In the genomic region with DNA sequence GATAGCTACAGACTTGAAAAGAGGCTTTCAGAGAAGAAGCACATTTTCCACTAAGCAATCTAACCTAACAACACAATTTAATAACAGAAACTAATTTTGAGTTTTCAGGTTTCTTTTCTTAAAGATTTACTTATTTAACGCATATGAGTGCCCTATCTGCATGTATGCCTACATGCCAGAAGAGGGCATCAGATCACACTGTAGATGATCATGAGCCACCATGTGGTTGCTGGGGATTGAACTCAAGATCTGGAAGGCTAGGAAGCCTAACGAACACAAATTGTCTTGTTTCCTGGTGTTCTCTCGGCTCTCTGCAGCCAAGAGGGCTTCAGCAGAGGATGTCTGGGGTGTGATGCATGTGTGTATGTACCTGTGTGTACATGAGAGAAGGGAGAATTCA, we compare ENCODE assay signal across 16 mouse cellular contexts.
DNase-seq lines count a peak whose midpoint lies in the region; ATAC-seq and TF ChIP-seq lines count a peak whose summit lies in the region.
"Had no signal": no experiment of that assay in that cellular context is flagged by ENCODE, and none has a peak within 500 bp of the region (broad histone marks: within the 10 kb centered on the region; RNA-seq: fewer than 3 reads in every experiment).

No protein-coding gene starts in this region.

- TF ChIP-seq CTCF in heart, adult 2 months (IDR thresholded peaks at IDR 0.05) = peak; percentile 74
- peak; percentile 38; the same call in 1 of the 2 replicates for TF ChIP-seq CTCF in liver, embryonic 14.5 days (IDR thresholded peaks at IDR 0.05; ENCODE audit: low read depth)
- TF ChIP-seq CTCF in brain, embryonic 14.5 days (IDR thresholded peaks at IDR 0.05; ENCODE audit: borderline replicate concordance, extremely low read depth, insufficient read depth, insufficient read length) = peak; percentile 32; the same call in 1 of the 2 replicates

- H3K27ac ChIP-seq in heart, adult 2 months = no peak overlapping the region
- no peak overlapping the region for H3K27ac ChIP-seq in liver, embryonic 14.5 days
- H3K27ac ChIP-seq: embryonic facial prominence, embryonic 12.5 days; midbrain, embryonic 12.5 days; stomach, embryonic 15.5 days had no signal

- H3K9ac ChIP-seq in heart, adult 2 months (ENCODE audit: low read depth, low read length) = no peak overlapping the region
- no peak overlapping the region for H3K9ac ChIP-seq in liver, embryonic 14.5 days (replicated peaks)
- H3K9ac ChIP-seq: embryonic facial prominence, embryonic 12.5 days; lung, embryonic 15.5 days; midbrain, embryonic 12.5 days; stomach, embryonic 15.5 days had no signal

- H3K9me3 ChIP-seq in liver, embryonic 14.5 days (ENCODE audit: control insufficient read depth, low read length) = no peaks in the 10 kb centered on the region
- H3K9me3 ChIP-seq: embryonic facial prominence, embryonic 12.5 days; lung, embryonic 15.5 days; stomach, embryonic 15.5 days had no signal

- no peak for TF ChIP-seq EP300 in heart, adult 2 months (IDR thresholded peaks at IDR 0.05; ENCODE audit: insufficient read depth, low read depth, low read length)
- no peak for TF ChIP-seq EP300 in liver, embryonic 14.5 days (IDR thresholded peaks at IDR 0.05; ENCODE audit: low read depth)

- DNase-seq in heart, adult 2 months = no peak
- no peak for DNase-seq in heart, postnatal 10 days
- no peak for DNase-seq in liver, embryonic 14.5 days (ENCODE audit: low read depth in 3 of 3, low spot score in 3 of 3)
- no peak for DNase-seq in liver
- peak; percentile 52 for DNase-seq in CD4-positive helper T cell, adult 2 months (ENCODE audit: low read depth, low spot score)
- DNase-seq in brain, embryonic 14.5 days (ENCODE audit: low read depth) = peak; percentile 37
- no peak for DNase-seq in ovary, postnatal 10 days (ENCODE audit: low spot score)
- DNase-seq in natural killer cell, adult 2 months (ENCODE audit: low spot score in 2 of 2) = no peak
- DNase-seq: adrenal gland, adult 8-10 months; gastrocnemius, postnatal 25 days; right cerebral cortex, postnatal 14 days had no signal

- intact Hi-C loops in heart, adult 2 months (cut with DNase I) = loop anchor here (5.0 kb wide), 1 partner anchor 288 kb away; no protein-coding TSS in a partner anchor
- intact Hi-C loops in heart, postnatal 10 days (cut with DNase I) = loop anchor here (5.0 kb wide), 2 partner anchors 107 to 283 kb away; partner anchors contain the start of gene Atxn1

- no peak overlapping the region for H3K4me2 ChIP-seq in liver, embryonic 14.5 days (ENCODE audit: low read depth)
- H3K4me2 ChIP-seq: embryonic facial prominence, embryonic 12.5 days; lung, embryonic 15.5 days; midbrain, embryonic 12.5 days; stomach, embryonic 15.5 days had no signal

- H3K4me3 ChIP-seq in heart, adult 2 months = no peak overlapping the region
- H3K4me3 ChIP-seq in liver, embryonic 14.5 days (ENCODE audit: insufficient read depth in 1 of 2, low read depth in 2 of 2, low read length in 2 of 2) = no peak overlapping the region
- H3K4me3 ChIP-seq: embryonic facial prominence, embryonic 12.5 days; lung, embryonic 15.5 days; midbrain, embryonic 12.5 days; stomach, embryonic 15.5 days had no signal

- ATAC-seq in liver, embryonic 14.5 days (ENCODE audit: insufficient read depth) = no peak
- ATAC-seq: forebrain, embryonic 14.5 days had no signal

- no peaks in the 10 kb centered on the region for H3K27me3 ChIP-seq in heart, adult 2 months (ENCODE audit: control insufficient read depth, insufficient read depth, low read length)
- no peaks in the 10 kb centered on the region for H3K27me3 ChIP-seq in liver, embryonic 14.5 days (ENCODE audit: control insufficient read depth, insufficient read depth, low read length)
- H3K27me3 ChIP-seq: embryonic facial prominence, embryonic 12.5 days; lung, embryonic 15.5 days; midbrain, embryonic 12.5 days; stomach, embryonic 15.5 days had no signal

- WGBS in heart, adult 2 months = 58% methylated on average over 3 of the region's 3 CpGs
- 46% methylated on average over 3 of the region's 3 CpGs for WGBS in liver, embryonic 14.5 days (ENCODE audit: insufficient replicate concordance)

- no peak for TF ChIP-seq POLR2A in heart, adult 2 months (IDR thresholded peaks at IDR 0.05; ENCODE audit: insufficient read depth, low read depth, low read length)
- TF ChIP-seq POLR2A in brain, embryonic 14.5 days (IDR thresholded peaks at IDR 0.05; ENCODE audit: borderline replicate concordance, extremely low read depth, insufficient read depth, insufficient read length, poor library complexity, severe bottlenecking) = no peak

- peaks cover 6% of the 10 kb centered on the region; the same call in 1 of the 2 replicates for H3K79me2 ChIP-seq in heart, adult 2 months (replicated peaks; ENCODE audit: control insufficient read depth, insufficient read depth, low read length)

- H3K36me3 ChIP-seq in heart, adult 2 months (ENCODE audit: control insufficient read depth, insufficient read depth, low read length) = peaks cover 13% of the 10 kb centered on the region
- H3K36me3 ChIP-seq in liver, embryonic 14.5 days (replicated peaks; ENCODE audit: control insufficient read depth, insufficient read depth, low read depth) = no peaks in the 10 kb centered on the region
- H3K36me3 ChIP-seq: embryonic facial prominence, embryonic 12.5 days; lung, embryonic 15.5 days; midbrain, embryonic 12.5 days; stomach, embryonic 15.5 days had no signal

- peaks cover 13% of the 10 kb centered on the region for H3K4me1 ChIP-seq in heart, adult 2 months (ENCODE audit: control insufficient read depth, insufficient read depth, low read length)
- no peaks in the 10 kb centered on the region for H3K4me1 ChIP-seq in liver, embryonic 14.5 days (replicated peaks; ENCODE audit: control insufficient read depth in 2 of 2, insufficient read depth in 2 of 2, low read length in 1 of 2)
- H3K4me1 ChIP-seq: stomach, embryonic 15.5 days had no signal

Comparison
In these comparisons a context has a peak if more than half of its experiments do, and no peak if none do; other contexts are left out.
1. DNase-seq: peak in CD4-positive helper T cell, adult 2 months (single experiment) and brain, embryonic 14.5 days (single experiment); none in heart, adult 2 months (0 of 2), heart, postnatal 10 days (0 of 2), liver, embryonic 14.5 days (0 of 3), liver (single experiment), ovary, postnatal 10 days (single experiment) and natural killer cell, adult 2 months (0 of 2).
2. Peak in every context shown above with its lines, with median percentiles within 50 percentile points of each other: CTCF ChIP-seq.